Mouse (Mus musculus) CH12.LX (cell line): ENCODE results near the gene Rab1a. TPM values are rescaled to one million over a fixed set of nuclear protein-coding genes. Genes with fewer than 3 reads are reported as not detected.

Source experiments
- DNase-seq: peaks from one replicate; pipeline ENCODE4 v3.0.0-alpha.2; 2013; ENCODE audit errors: extremely low read depth
- H3K27ac ChIP-seq: 2 replicates; pipeline ENCODE4 v1.5.1; 2012; ENCODE audit warnings: low read depth, mild to moderate bottlenecking, control low read depth, moderate library complexity; ENCODE audit not compliant: insufficient read depth
- H3K27me3 ChIP-seq: replicated peaks from 2 replicates; pipeline ENCODE3; 2012; ENCODE audit warnings: inconsistent platforms
- H3K36me3 ChIP-seq, 2 experiments: replicated peaks in 1 of 2; 2 replicates each; pipeline versions ENCODE3 to v1.6.1; 2012; ENCODE audit warnings: inconsistent platforms in 1 of 2, low read length in 1 of 2, mild to moderate bottlenecking in 1 of 2, mixed read lengths in 1 of 2, moderate library complexity in 1 of 2; ENCODE audit not compliant: control insufficient read depth in 1 of 2, insufficient read depth in 1 of 2
- H3K4me1 ChIP-seq, 2 experiments: 2 replicates each; pipeline ENCODE4 v1.6.1; 2012; ENCODE audit warnings: inconsistent platforms in 1 of 2, moderate library complexity in 1 of 2; ENCODE audit not compliant: insufficient read depth in 2 of 2, control insufficient read depth in 1 of 2
- H3K4me2 ChIP-seq: 2 replicates; pipeline ENCODE4 v1.6.1; 2012; ENCODE audit warnings: low read depth, mild to moderate bottlenecking, control low read depth; ENCODE audit not compliant: poor library complexity, insufficient read depth, severe bottlenecking
- H3K4me3 ChIP-seq, 3 experiments: fragments of 150-350 bp in 1 of 3; sonication (generic) in 1 of 3; replicated peaks in 1 of 3; 2 replicates each; pipeline versions ENCODE3 to v1.5.1; 2011 to 2012; ENCODE audit warnings: low read depth in 2 of 3, low read length in 2 of 3, mild to moderate bottlenecking in 2 of 3, moderate library complexity in 2 of 3, control low read depth in 1 of 3, improper control_type of control experiment in 1 of 3, inconsistent platforms in 1 of 3, mixed read lengths in 1 of 3; ENCODE audit not compliant: poor library complexity in 1 of 3
- H3K79me2 ChIP-seq: replicated peaks from 2 replicates; pipeline ENCODE4 v1.6.1; 2012; ENCODE audit warnings: mild to moderate bottlenecking, moderate library complexity; ENCODE audit not compliant: control insufficient read depth, poor library complexity, insufficient read depth, severe bottlenecking; ENCODE audit errors: extremely low read depth
- H3K9ac ChIP-seq: 2 replicates; pipeline ENCODE4 v1.6.1; 2012; ENCODE audit warnings: low read depth, mild to moderate bottlenecking, control low read depth, moderate library complexity; ENCODE audit not compliant: insufficient read depth
- H3K9me3 ChIP-seq: replicated peaks from 2 replicates; pipeline ENCODE3; 2012; ENCODE audit warnings: low read length, inconsistent platforms, mixed read lengths
- E2F4 ChIP-seq: IDR thresholded peaks from 2 replicates; pipeline ENCODE4 v1.6.1; 2011; ENCODE audit warnings: low read depth, low read length, improper control_type of control experiment; ENCODE audit not compliant: insufficient replicate concordance
- GABPA ChIP-seq: IDR thresholded peaks from 2 replicates; pipeline ENCODE4 v1.6.1; 2012; ENCODE audit warnings: low read depth, low read length, improper control_type of control experiment, inconsistent platforms; ENCODE audit not compliant: insufficient replicate concordance
- JUN ChIP-seq: IDR thresholded peaks from 2 replicates; pipeline ENCODE4 v1.6.1; 2011; ENCODE audit warnings: low read depth, mild to moderate bottlenecking, low read length, improper control_type of control experiment, moderate library complexity; ENCODE audit not compliant: insufficient read depth
- JUND ChIP-seq: conservative IDR thresholded peaks from 2 replicates; pipeline ENCODE4 v1.6.1; 2011; ENCODE audit warnings: low read depth, low read length, improper control_type of control experiment
- MAFK ChIP-seq: IDR thresholded peaks from 2 replicates; pipeline ENCODE4 v1.6.1; 2011; ENCODE audit warnings: low read length, improper control_type of control experiment; ENCODE audit not compliant: insufficient replicate concordance
- MAX ChIP-seq: IDR thresholded peaks from 2 replicates; pipeline ENCODE4 v1.6.1; 2011; ENCODE audit warnings: low read length, improper control_type of control experiment
- MAZ ChIP-seq: IDR thresholded peaks from 2 replicates; pipeline ENCODE4 v1.6.1; 2012; ENCODE audit warnings: low read depth, mild to moderate bottlenecking, inconsistent platforms, low read length, improper control_type of control experiment, moderate library complexity
- MYC ChIP-seq: IDR thresholded peaks from 2 replicates; pipeline ENCODE4 v1.6.1; 2011; ENCODE audit warnings: low read depth, mild to moderate bottlenecking, improper control_type of control experiment, low read length
- PAX5 ChIP-seq: IDR thresholded peaks from 2 replicates; pipeline ENCODE4 v1.6.1; 2012; ENCODE audit warnings: low read length, inconsistent platforms, mixed read lengths
- RAD21 ChIP-seq: IDR thresholded peaks from 2 replicates; pipeline ENCODE4 v1.6.1; 2011; ENCODE audit warnings: low read depth, mild to moderate bottlenecking, low read length, improper control_type of control experiment, moderate library complexity
- RCOR1 ChIP-seq: conservative IDR thresholded peaks from 2 replicates; pipeline ENCODE4 v1.6.1; 2012; ENCODE audit warnings: low read depth, mild to moderate bottlenecking, inconsistent platforms, low read length, improper control_type of control experiment
- SIN3A ChIP-seq: IDR thresholded peaks from 2 replicates; pipeline ENCODE4 v1.6.1; 2012; ENCODE audit warnings: low read length, improper control_type of control experiment, inconsistent platforms
- SMC3 ChIP-seq: IDR thresholded peaks from 2 replicates; pipeline ENCODE4 v1.6.1; 2011; ENCODE audit warnings: low read depth, low read length, improper control_type of control experiment
- TCF12 ChIP-seq: IDR thresholded peaks from 2 replicates; pipeline ENCODE4 v1.6.1; 2014; ENCODE audit warnings: low read depth, mild to moderate bottlenecking, inconsistent platforms, low read length, improper control_type of control experiment
- USF1 ChIP-seq: IDR thresholded peaks from 2 replicates; pipeline ENCODE4 v1.6.1; 2014; ENCODE audit warnings: low read depth, mild to moderate bottlenecking, inconsistent platforms, low read length, improper control_type of control experiment
- USF2 ChIP-seq: conservative IDR thresholded peaks from 2 replicates; pipeline ENCODE4 v1.6.1; 2011; ENCODE audit warnings: low read depth, low read length, improper control_type of control experiment
- ZKSCAN1 ChIP-seq: IDR thresholded peaks from 2 replicates; pipeline ENCODE4 v1.6.1; 2012; ENCODE audit warnings: low read depth, inconsistent platforms, low read length, improper control_type of control experiment, borderline replicate concordance
- ZMIZ1 ChIP-seq: IDR thresholded peaks from 2 replicates; pipeline ENCODE4 v1.6.1; 2012; ENCODE audit warnings: low read depth, mild to moderate bottlenecking, inconsistent platforms, low read length, improper control_type of control experiment
- dilution Hi-C: fragments of 300-500 bp; cut with MboI; formaldehyde crosslinking; loops from 2 replicates; pipeline ENCODE4 v1.14.3; 2020; ENCODE audit warnings: low sequenced_read_pairs; ENCODE audit not compliant: extremely low pct_unique_long_range_greater_than_20kb, extremely low pct_ligation_motif_present
- in situ Hi-C: fragments of 300-500 bp; cut with MboI; formaldehyde crosslinking; loops from 3 replicates; pipeline ENCODE4 v1.14.3; 2019; ENCODE audit warnings: low sequenced_read_pairs, low pct_ligation_motif_present, low pct_unique_long_range_greater_than_20kb, mixed read lengths
- polyA plus RNA-seq: library from polyadenylated mRNA; unstranded; fragments of >175 nt; gene quantifications from 2 replicates; pipeline ENCODE4 v1.2.1, GENCODE M21; 2012; ENCODE audit warnings: low read depth; ENCODE audit not compliant: insufficient read length
- total RNA-seq, 2 experiments: library from RNA; depleted of rRNA; stranded (reverse); fragments of 300-350 nt in 1 of 2; fragments of >200 nt in 1 of 2; gene quantifications; 2 replicates each; pipeline ENCODE4 v1.2.3; 2012 to 2014

Gene Rab1a
- total and polyA plus RNA-seq, 3 experiments = 76.7 to 263 (median 143) TPM

DNA sequence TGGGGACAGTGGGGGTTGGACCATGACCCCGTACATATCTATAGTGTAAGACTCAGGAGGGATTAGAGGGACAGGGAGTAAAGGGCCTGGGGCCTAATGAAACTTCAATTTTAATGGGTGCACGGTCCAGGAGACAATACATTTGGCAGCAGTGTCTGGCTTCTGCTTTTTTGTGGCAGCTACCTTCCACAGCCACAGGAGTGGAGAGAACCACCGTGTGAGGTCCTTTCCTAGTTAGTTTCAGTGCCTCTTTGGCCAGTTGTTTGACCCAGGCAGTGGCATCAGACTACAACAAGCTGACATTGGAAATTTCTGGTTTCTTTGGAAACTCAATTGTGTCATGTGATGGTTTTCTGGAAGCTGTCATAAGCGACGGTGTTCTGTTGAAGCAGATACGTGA lies 68.7 kb downstream of the Rab1a start:
- Histone ChIP-seq H3K4me2 (no peak overlapping the region), H3K27ac (no peak overlapping the region), H3K4me3 (no peak overlapping the region), H3K27me3 (no peaks in the 10 kb centered on the region), H3K4me1 (0 out of 4 replicates have a peak, but pooled peaks cover 0 to 4% of the 10 kb centered on the region in 2 experiments), H3K9me3 (no peaks in the 10 kb centered on the region), H3K9ac (no peak overlapping the region), H3K79me2 (no peaks in the 10 kb centered on the region), H3K36me3 (no peaks in the 10 kb centered on the region)
- dilution Hi-C loops = no loop called here
- DNase-seq = no peak
- in situ Hi-C loops = loop anchor here (5.0 kb wide), 1 partner anchor 127 kb away; no protein-coding TSS in a partner anchor
- TF ChIP-seq SMC3 (no peak), USF2 (no peak), PAX5 (no peak), RCOR1 (no peak), SIN3A (no peak), MYC (no peak), ZMIZ1 (no peak), TCF12 (no peak), MAZ (no peak), RAD21 (no peak), MAFK (no peak)
- TF ChIP-seq, all 38 proteins: peak for 0

DNA sequence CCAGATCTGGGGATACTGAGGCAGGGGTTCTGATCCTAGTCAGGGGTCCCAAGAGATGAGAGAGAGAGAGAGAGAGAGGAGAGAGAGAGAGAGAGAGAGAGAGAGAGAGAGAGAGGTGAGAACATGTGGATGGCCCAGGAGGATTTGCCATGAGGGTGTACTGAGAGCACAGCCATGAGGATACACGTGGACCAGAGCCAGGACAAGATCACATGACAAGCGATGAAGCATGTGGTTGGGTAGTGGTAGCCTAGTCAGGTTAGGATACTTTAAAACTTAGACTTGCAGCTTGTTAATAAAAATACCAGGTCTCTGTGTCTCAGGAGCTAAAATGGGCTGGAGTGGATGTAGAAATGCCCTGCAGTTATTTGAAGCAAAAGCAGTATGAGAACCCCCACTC lies 74.7 kb downstream of the Rab1a start:
- in situ Hi-C loops = no loop called here
- no peak overlapping the region for H3K9ac ChIP-seq
- dilution Hi-C loops = no loop called here
- H3K9me3 ChIP-seq = no peaks in the 10 kb centered on the region
- H3K4me1 ChIP-seq = no peaks in the 10 kb centered on the region
- H3K79me2 ChIP-seq = no peaks in the 10 kb centered on the region
- no peak overlapping the region for H3K4me3 ChIP-seq
- no peak for DNase-seq
- H3K27me3 ChIP-seq = no peaks in the 10 kb centered on the region
- H3K36me3 ChIP-seq = no peaks in the 10 kb centered on the region
- no peak overlapping the region for H3K4me2 ChIP-seq
- TF ChIP-seq USF1 = no peak
- no peak for TF ChIP-seq E2F4
- 0 out of 2 replicates have a peak, but pooled peaks have one; percentile 17 for TF ChIP-seq MAX
- TF ChIP-seq JUN = no peak
- no peak for TF ChIP-seq USF2
- no peak for TF ChIP-seq JUND
- no peak for TF ChIP-seq RCOR1
- TF ChIP-seq ZKSCAN1 = no peak
- TF ChIP-seq GABPA = no peak
- H3K27ac ChIP-seq = no peak overlapping the region

Other genes with a start within 250 kb of the Rab1a start
- gene Actr2, start 88.5 kb upstream of the Rab1a start, total RNA-seq (2012; rRNA removed) = 141 and 159 TPM in 2 replicates
- gene Actr2, start 88.5 kb upstream of the Rab1a start, total RNA-seq (2014; rRNA removed) = 189 and 196 TPM in 2 replicates
- gene Actr2, start 88.5 kb upstream of the Rab1a start, polyA plus RNA-seq = 307 and 327 TPM in 2 replicates
- gene Cep68, start 48.0 kb downstream of the Rab1a start, total RNA-seq (2012; rRNA removed) = 28.7 and 30.7 TPM in 2 replicates
- gene Cep68, start 48.0 kb downstream of the Rab1a start, total RNA-seq (2014; rRNA removed) = 27.8 and 28.3 TPM in 2 replicates
- gene Cep68, start 48.0 kb downstream of the Rab1a start, polyA plus RNA-seq = 27.7 and 31.6 TPM in 2 replicates
- 27.9 and 52.7 TPM in 2 replicates for gene Slc1a4, start 131.3 kb downstream of the Rab1a start, total RNA-seq (2012; rRNA removed)
- 31.7 and 37.8 TPM in 2 replicates for gene Slc1a4, start 131.3 kb downstream of the Rab1a start, total RNA-seq (2014; rRNA removed)
- 27.4 and 29.3 TPM in 2 replicates for gene Slc1a4, start 131.3 kb downstream of the Rab1a start, polyA plus RNA-seq